Mouse (Mus musculus) heart, embryonic 14.5 days (tissue): Measurements from ENCODE around the gene Cacnb4. TPM values are rescaled to one million over a fixed set of nuclear protein-coding genes. Genes with fewer than 3 reads are reported as not detected.

Experiments
- ATAC-seq: fragments of 200-750 bp; cut with Nextera tagmentation; 2 replicates; pipeline ENCODE4 v1.8.0; 2017; ENCODE audit warnings: low read depth, moderate TSS enrichment; ENCODE audit not compliant: insufficient number of reproducible peaks, insufficient read depth, low FRiP score
- H3K27ac ChIP-seq, 2 experiments: fragments of 200-500 bp in 1 of 2; fragments of 300-500 bp in 1 of 2; sonication (generic) in 1 of 2; replicated peaks in 1 of 2; 2 replicates each; pipeline ENCODE4 v1.5.1; 2012 to 2014; ENCODE audit warnings: low read depth in 2 of 2, low read length in 2 of 2, control low read depth in 1 of 2, mild to moderate bottlenecking in 1 of 2, mixed read lengths in 1 of 2; ENCODE audit not compliant: control insufficient read depth in 1 of 2, insufficient read depth in 1 of 2
- H3K27me3 ChIP-seq: fragments of 300-500 bp; sonication (generic); 2 replicates; pipeline ENCODE4 v1.6.1; 2014; ENCODE audit warnings: mild to moderate bottlenecking, low read length, control low read depth; ENCODE audit not compliant: control insufficient read depth, insufficient read depth
- H3K36me3 ChIP-seq: fragments of 300-500 bp; sonication (generic); 2 replicates; pipeline ENCODE4 v1.6.1; 2014; ENCODE audit warnings: mild to moderate bottlenecking, control low read depth, low read length, mixed read lengths; ENCODE audit not compliant: control insufficient read depth, insufficient read depth
- H3K4me1 ChIP-seq, 2 experiments: fragments of 200-500 bp in 1 of 2; fragments of 300-500 bp in 1 of 2; sonication (generic) in 1 of 2; 2 replicates each; pipeline ENCODE4 v1.6.1; 2012 to 2014; ENCODE audit warnings: low read length in 2 of 2, control low read depth in 1 of 2, mixed read lengths in 1 of 2; ENCODE audit not compliant: control insufficient read depth in 2 of 2, insufficient read depth in 2 of 2
- H3K4me2 ChIP-seq: fragments of 300-500 bp; sonication (generic); 2 replicates; pipeline ENCODE4 v1.6.1; 2014; ENCODE audit warnings: mild to moderate bottlenecking, low read length
- H3K4me3 ChIP-seq, 2 experiments: fragments of 200-500 bp in 1 of 2; fragments of 300-500 bp in 1 of 2; sonication (generic) in 1 of 2; 2 replicates each; pipeline ENCODE4 v1.5.1; 2012 to 2014; ENCODE audit warnings: low read length in 2 of 2, mild to moderate bottlenecking in 2 of 2, control low read depth in 1 of 2, low read depth in 1 of 2, moderate library complexity in 1 of 2; ENCODE audit not compliant: control insufficient read depth in 1 of 2, insufficient read depth in 1 of 2
- H3K9ac ChIP-seq: fragments of 300-500 bp; sonication (generic); 2 replicates; pipeline ENCODE4 v1.6.1; 2014; ENCODE audit warnings: mild to moderate bottlenecking, low read length
- H3K9me3 ChIP-seq: fragments of 300-500 bp; sonication (generic); 2 replicates; pipeline ENCODE4 v1.6.1; 2016; ENCODE audit warnings: low read length, control low read depth; ENCODE audit not compliant: control insufficient read depth
- WGBS: fragments of 180-500 bp; shearing (Covaris S2); extraction: QIAGEN DNeasy Blood & Tissue Kit; methylation state at CpG from one replicate; pipeline ENCODE4 v1.1.7; 2014; 5-methylcytosine and 5-hydroxymethylcytosine counted together
- polyA plus RNA-seq: library from polyadenylated mRNA; unstranded; fragments of >200 nt; fragmentation: Nextera tagmentation; extraction: Ambion mirVana; gene quantifications from 2 replicates; pipeline ENCODE4 v1.2.1, GENCODE M21; 2014

The Cacnb4 gene
- 0.43 and 0.49 TPM in 2 replicates for polyA plus RNA-seq

- Histone ChIP-seq H3K27ac (no peak within 1 kb of the TSS), H3K4me3 (peak within 1 kb of the TSS; percentile 78 to 81), H3K36me3 (no peaks in the 10 kb centered on the region), H3K9ac (peak within 1 kb of the TSS; percentile 78), H3K4me2 (peak within 1 kb of the TSS; percentile 97), H3K27me3 (peaks cover 18% of the 10 kb centered on the region; the same call in 1 of the 2 replicates), H3K9me3 (no peaks in the 10 kb centered on the region), H3K4me1 (peaks cover 11 to 12% of the 10 kb centered on the region in 2 experiments)
- ATAC-seq: peak; percentile 55
- WGBS: under 1% methylated on average over 65 of the region's 77 CpGs
These were observed at the start of gene Cacnb4 for GRCm38 (mm10) chr2:52676023-52676912. TSS of gene Cacnb4 (minus strand) at chr2:52676831.

GRCm38 (mm10) chr2:52720231-52721025 lies 43.8 kb upstream of the Cacnb4 start:
- Histone ChIP-seq H3K36me3 (peaks cover 9% of the 10 kb centered on the region), H3K9ac (no peak overlapping the region), H3K4me1 (no peaks in the 10 kb centered on the region; a peak in 1 of 4 replicates), H3K27ac (no peak overlapping the region), H3K4me3 (no peak overlapping the region), H3K4me2 (no peak overlapping the region), H3K27me3 (no peaks in the 10 kb centered on the region), H3K9me3 (no peaks in the 10 kb centered on the region)
- ATAC-seq: no peak
- 83% methylated on average over 13 of the region's 13 CpGs for WGBS

- Histone ChIP-seq H3K36me3 (peaks cover 40% of the 10 kb centered on the region), H3K4me2 (no peak overlapping the region), H3K27ac (0 out of 4 replicates have a peak overlapping the region, but pooled peaks of 1 of the 2 experiments have one; percentile 0), H3K27me3 (no peaks in the 10 kb centered on the region), H3K9me3 (no peaks in the 10 kb centered on the region), H3K4me3 (no peak overlapping the region), H3K4me1 (no peaks in the 10 kb centered on the region; a peak in 1 of 4 replicates), H3K9ac (no peak overlapping the region)
- 65% methylated on average over 5 of the region's 5 CpGs for WGBS
- no peak for ATAC-seq
These were observed 40.4 kb upstream of the Cacnb4 start for GRCm38 (mm10) chr2:52717076-52717475.

GRCm38 (mm10) chr2:52715538-52715937 lies 38.9 kb upstream of the Cacnb4 start:
- no peaks in the 10 kb centered on the region; a peak in 1 of 4 replicates for H3K4me1 ChIP-seq
- no peaks in the 10 kb centered on the region for H3K27me3 ChIP-seq
- H3K36me3 ChIP-seq: peaks cover 43% of the 10 kb centered on the region
- no peak overlapping the region for H3K9ac ChIP-seq
- H3K27ac ChIP-seq: no peak overlapping the region
- H3K4me3 ChIP-seq: no peak overlapping the region
- H3K4me2 ChIP-seq: no peak overlapping the region
- no peaks in the 10 kb centered on the region for H3K9me3 ChIP-seq
- ATAC-seq: no peak
- 92% methylated on average over 6 of the region's 6 CpGs for WGBS

GRCm38 (mm10) chr2:52714111-52714510 lies 37.5 kb upstream of the Cacnb4 start:
- H3K36me3 ChIP-seq: peaks cover 57% of the 10 kb centered on the region
- no peak overlapping the region for H3K4me2 ChIP-seq
- no peaks in the 10 kb centered on the region for H3K27me3 ChIP-seq
- 97% methylated on average over 4 of the region's 4 CpGs for WGBS
- H3K9ac ChIP-seq: no peak overlapping the region
- H3K27ac ChIP-seq: no peak overlapping the region
- ATAC-seq: no peak
- no peaks in the 10 kb centered on the region; a peak in 1 of 4 replicates for H3K4me1 ChIP-seq
- no peaks in the 10 kb centered on the region for H3K9me3 ChIP-seq
- no peak overlapping the region for H3K4me3 ChIP-seq

- H3K27ac ChIP-seq: no peak overlapping the region
- H3K4me3 ChIP-seq: no peak overlapping the region
- no peaks in the 10 kb centered on the region for H3K4me1 ChIP-seq
- no peak for ATAC-seq
- H3K27me3 ChIP-seq: no peaks in the 10 kb centered on the region
- no peak overlapping the region for H3K9ac ChIP-seq
- WGBS: 88% methylated on average over 2 of the region's 2 CpGs
- H3K36me3 ChIP-seq: peaks cover 76% of the 10 kb centered on the region
- H3K4me2 ChIP-seq: no peak overlapping the region
- no peaks in the 10 kb centered on the region for H3K9me3 ChIP-seq
These were observed 34.2 kb upstream of the Cacnb4 start for GRCm38 (mm10) chr2:52710804-52711203.

GRCm38 (mm10) chr2:52709417-52709816 lies 32.8 kb upstream of the Cacnb4 start:
- no peak for ATAC-seq
- peaks cover 71% of the 10 kb centered on the region for H3K36me3 ChIP-seq
- peaks cover 0 to 5% of the 10 kb centered on the region in 2 experiments; a peak in 2 of 4 replicates for H3K4me1 ChIP-seq
- H3K4me3 ChIP-seq: no peak overlapping the region
- no peak overlapping the region for H3K4me2 ChIP-seq
- H3K9me3 ChIP-seq: no peaks in the 10 kb centered on the region
- no peaks in the 10 kb centered on the region for H3K27me3 ChIP-seq
- H3K27ac ChIP-seq: no peak overlapping the region
- no peak overlapping the region for H3K9ac ChIP-seq
- WGBS: 89% methylated on average over 5 of the region's 5 CpGs
